Mouse (Mus musculus): Measurements from ENCODE around the gene Sfpq. TPM values are rescaled to one million over a fixed set of nuclear protein-coding genes. Genes with fewer than 3 reads are reported as not detected.

The Sfpq gene
- 56.8 and 61.3 TPM in 2 replicates for polyA plus RNA-seq (2015; fragmentation: Nextera tagmentation; extraction: Ambion mirVana)

GRCm38 (mm10) chr4:127021151-127021945 is at the start of gene Sfpq:
Gene Sfpq, plus strand, starts transcription at chr4:127021324.

DNA sequence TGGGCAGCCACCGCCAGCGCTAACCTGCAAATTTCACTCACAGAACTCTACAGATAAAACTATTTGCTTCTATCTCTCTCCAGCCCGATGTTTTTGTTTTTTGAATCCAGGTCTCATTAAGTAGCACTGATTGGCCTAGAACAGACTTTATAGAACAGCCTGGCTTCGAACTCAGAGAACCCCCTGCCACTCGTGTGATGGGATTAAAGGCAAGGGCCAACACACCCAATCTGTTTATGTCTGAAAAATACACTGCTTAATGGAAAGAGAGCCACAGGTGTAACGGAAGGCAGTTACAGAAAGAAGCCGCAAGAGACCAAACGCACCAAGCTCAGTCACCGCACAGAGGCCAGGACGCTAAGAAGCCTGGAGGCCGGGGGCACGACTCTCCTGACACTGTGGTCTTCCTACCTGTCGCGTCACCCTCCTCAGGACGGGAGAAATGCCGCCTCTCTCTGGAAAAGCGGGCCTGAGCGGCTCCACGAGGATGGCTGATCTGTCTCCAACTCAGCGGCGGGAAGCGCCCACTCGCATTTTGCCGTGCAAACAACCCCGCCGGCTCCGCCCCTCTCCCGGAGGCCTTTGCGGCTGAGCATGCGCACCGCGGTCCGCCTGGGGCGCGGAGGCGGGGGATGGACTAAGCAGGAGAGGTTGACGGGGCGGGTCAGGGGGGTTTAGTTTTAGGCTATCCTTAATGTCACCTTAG is 39.6 kb downstream of the Sfpq start, which contains the start of gene Zmym1:
Zmym1 (minus strand) TSS at position 568 of the 706 bp plus-strand sequence.

DNA sequence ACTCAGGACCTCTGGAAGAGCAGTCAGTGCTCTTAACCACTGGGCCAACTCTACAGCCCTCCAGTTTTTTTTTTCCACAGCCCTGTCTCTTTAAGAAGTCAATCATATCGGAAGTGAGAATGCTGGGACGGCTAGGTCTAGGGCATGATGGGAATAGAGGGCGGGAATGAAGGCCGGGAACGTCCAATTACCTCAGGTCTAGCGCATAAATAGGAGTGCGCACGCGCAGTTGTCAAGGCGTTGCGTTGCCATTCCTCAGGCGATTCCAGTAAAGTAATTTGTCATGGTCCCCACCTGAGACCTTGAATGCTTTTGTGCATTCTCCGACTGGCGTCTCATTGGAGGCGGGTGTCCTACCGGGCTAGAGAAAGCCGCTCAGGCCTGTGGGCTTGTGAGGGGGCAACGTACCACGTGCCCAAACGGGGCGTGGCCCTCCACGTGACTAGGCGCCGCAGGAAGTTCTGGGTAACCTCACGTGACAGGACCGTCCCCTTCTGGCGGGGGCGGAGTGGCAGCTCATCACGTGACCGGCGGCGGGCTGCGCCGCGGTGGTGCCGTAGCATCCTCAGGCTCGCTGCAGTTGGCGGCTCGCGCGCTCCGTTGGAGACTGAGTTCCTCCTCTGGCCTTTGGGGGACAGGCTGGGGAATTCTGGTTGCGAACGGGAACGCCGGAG is 55.9 kb downstream of the Sfpq start, which contains the start of gene Zmym6:
Zmym6 (plus strand) TSS at position 509 of the 674 bp plus-strand sequence.

Other genes starting within 250 kb of the Sfpq start
- 10.0 and 18.0 TPM in 2 replicates for gene Zmym4, start 53.2 kb upstream of the Sfpq start, polyA plus RNA-seq (2015; fragmentation: Nextera tagmentation; extraction: Ambion mirVana)
- 9.0 and 9.1 TPM in 2 replicates for gene Zmym1, start 39.8 kb downstream of the Sfpq start, polyA plus RNA-seq (2015; fragmentation: Nextera tagmentation; extraction: Ambion mirVana)
- gene Zmym6, start 56.1 kb downstream of the Sfpq start, polyA plus RNA-seq (2015; fragmentation: Nextera tagmentation; extraction: Ambion mirVana): 8.1 and 10.1 TPM in 2 replicates
- 39.4 and 62.7 TPM in 2 replicates for gene Tmem35b, start 102.4 kb downstream of the Sfpq start, polyA plus RNA-seq (2015; fragmentation: Nextera tagmentation; extraction: Ambion mirVana)
- gene Dlgap3, start 147.9 kb downstream of the Sfpq start, polyA plus RNA-seq (2015; fragmentation: Nextera tagmentation; extraction: Ambion mirVana): 6.5 and 7.5 TPM in 2 replicates
- 58.9 and 65.1 TPM in 2 replicates for gene Smim12, start 222.5 kb downstream of the Sfpq start, polyA plus RNA-seq (2015; fragmentation: Nextera tagmentation; extraction: Ambion mirVana)